In genomic region chr2:85123187-85123868, GRCm38 (mm10) we compare ENCODE assay signal across 9 mouse cellular contexts. TPM values are rescaled to one million over a fixed set of nuclear protein-coding genes. Genes with fewer than 3 reads are reported as not detected.
DNase-seq lines count a peak whose midpoint lies in the region; ATAC-seq and TF ChIP-seq lines count a peak whose summit lies in the region.
"Had no signal": no experiment of that assay in that cellular context is flagged by ENCODE, and none has a peak within 500 bp of the region (broad histone marks: within the 10 kb centered on the region; RNA-seq: fewer than 3 reads in every experiment).

No protein-coding gene starts in this region.

- 28% methylated on average over 5 of the region's 5 CpGs for WGBS in cerebellum, adult 2 months

- TF ChIP-seq POLR2A in cerebellum, adult 2 months (IDR thresholded peaks at IDR 0.05; ENCODE audit: borderline replicate concordance, insufficient read depth, low read length), result no peak

- no peaks in the 10 kb centered on the region; the same call in 1 of the 2 replicates for H3K27me3 ChIP-seq in cerebellum, adult 2 months (ENCODE audit: control insufficient read depth, insufficient read depth, low read length)
- H3K27me3 ChIP-seq: stomach, embryonic 15.5 days had no signal

- no peak overlapping the region for H3K4me3 ChIP-seq in cerebellum, adult 2 months (replicated peaks; ENCODE audit: insufficient read depth, low read depth, low read length)
- H3K4me3 ChIP-seq: stomach, embryonic 15.5 days had no signal

- no peak overlapping the region for H3K27ac ChIP-seq in cerebellum, adult 2 months (ENCODE audit: insufficient read depth, low read length)
- H3K27ac ChIP-seq: stomach, embryonic 15.5 days had no signal

- TF ChIP-seq CTCF in cerebellum, adult 2 months (IDR thresholded peaks at IDR 0.05; ENCODE audit: borderline replicate concordance, insufficient read depth, low read depth, low read length), result peak; percentile 61; the same call in 1 of the 2 replicates

- H3K4me1 ChIP-seq in cerebellum, adult 2 months (ENCODE audit: control insufficient read depth, insufficient read depth, low read length), result no peaks in the 10 kb centered on the region
- H3K4me1 ChIP-seq: stomach, embryonic 15.5 days had no signal

- peak; percentile 56 for DNase-seq in adrenal gland, postnatal 14 days
- DNase-seq in adrenal gland, postnatal 25 days, result no peak
- peak; percentile 31 for DNase-seq in CD4-positive helper T cell, adult 2 months (ENCODE audit: low read depth, low spot score)
- peak; percentile 19 to 37 for DNase-seq in cerebellum, adult 2 months
- DNase-seq in layer of hippocampus, adult 18-20 months (ENCODE audit: low spot score in 2 of 2), result peak; percentile 28 to 71
- DNase-seq in thymus, postnatal 25 days, result peak; percentile 23

- peak; percentile 94 for ATAC-seq in granulocyte monocyte progenitor cell, adult 5-6 weeks (replicated peaks; ENCODE audit: poor library complexity, severe bottlenecking)
- ATAC-seq in megakaryocyte progenitor cell, adult 5-6 weeks (replicated peaks; ENCODE audit: poor library complexity), result peak; percentile 96

RNA-seq across cellular contexts. Expression of gene Aplnr, which starts 12.7 kb away (rescaled TPM):
- 96.2 and 97.3 TPM in 2 replicates for total RNA-seq in adrenal gland, postnatal 14 days (2021)
- 45.1 and 46.7 TPM in 2 replicates for total RNA-seq in adrenal gland, postnatal 25 days (2021)
- polyA plus RNA-seq in cerebellum, adult 2 months (2012; rRNA removed), result 1.2 and 1.3 TPM in 2 replicates
- 0.41 TPM in 1 of 2 replicates, not detected in the other for total RNA-seq in granulocyte monocyte progenitor cell, adult 5-6 weeks (2014; fragmentation: Nextera tagmentation)
- total RNA-seq in granulocyte monocyte progenitor cell, adult 5-6 weeks (2017), result not detected in 2 replicates
- under 1 TPM; 0.23 to 0.30 TPM for total RNA-seq in layer of hippocampus, adult 18-20 months (2021)
- 0.02 and 0.05 TPM in 2 replicates for total RNA-seq in megakaryocyte progenitor cell, adult 5-6 weeks (2015)
- total RNA-seq in megakaryocyte progenitor cell, adult 5-6 weeks (2017), result 0.12 TPM in 1 of 2 replicates, not detected in the other

Comparison
In these comparisons a context has a peak if more than half of its experiments do, and no peak if none do; other contexts are left out.
1. RNA of gene Aplnr, which starts 12.7 kb away (total RNA-seq): 96.2 to 97.3 TPM in adrenal gland, postnatal 14 days and 45.1 to 46.7 TPM in adrenal gland, postnatal 25 days; 0.23 to 0.30 TPM in layer of hippocampus, adult 18-20 months, 0.02 to 0.12 TPM in megakaryocyte progenitor cell, adult 5-6 weeks and 0.41 TPM in granulocyte monocyte progenitor cell, adult 5-6 weeks; every median in the first group is over 10 times any median in the second.